Mouse (Mus musculus): ENCODE data around the gene Chrm3. TPM values are rescaled to one million over a fixed set of nuclear protein-coding genes. Genes with fewer than 3 reads are reported as not detected.

The Chrm3 gene
- polyA plus RNA-seq, 1 experiment = 2.6 TPM

- no peaks in the 10 kb centered on the region for H3K27me3 ChIP-seq (ENCODE audit: control insufficient read depth, insufficient read depth, low read length)
- WGBS = 91% methylated on average over 4 of the region's 4 CpGs
- H3K36me3 ChIP-seq (ENCODE audit: control insufficient read depth, insufficient read depth, low read length) = no peaks in the 10 kb centered on the region
- no peaks in the 10 kb centered on the region for H3K4me1 ChIP-seq (ENCODE audit: control insufficient read depth, insufficient read depth, insufficient read length, low read length)
- H3K27ac ChIP-seq (ENCODE audit: insufficient read depth, low read depth, low read length) = no peak overlapping the region
- H3K4me3 ChIP-seq (ENCODE audit: low read depth, low read length) = no peak overlapping the region
- TF ChIP-seq POLR2A (IDR thresholded peaks at IDR 0.05; ENCODE audit: low read depth, low read length) (no peak), CTCF (IDR thresholded peaks at IDR 0.05; ENCODE audit: extremely low read depth, insufficient read length, insufficient replicate concordance, low read depth, low read length) (no peak)
Measured at GRCm38 (mm10) chr13:9949091-9949490, 411.6 kb downstream of the Chrm3 start.

- no peaks in the 10 kb centered on the region for H3K4me1 ChIP-seq (ENCODE audit: control insufficient read depth, insufficient read depth, insufficient read length, low read length)
- WGBS = 54% methylated on average over 1 of the region's 1 CpGs
- no peak overlapping the region for H3K27ac ChIP-seq (ENCODE audit: insufficient read depth, low read depth, low read length)
- no peak overlapping the region for H3K4me3 ChIP-seq (ENCODE audit: low read depth, low read length)
- H3K27me3 ChIP-seq (ENCODE audit: control insufficient read depth, insufficient read depth, low read length) = no peaks in the 10 kb centered on the region; the same call in 1 of the 2 replicates
- no peaks in the 10 kb centered on the region for H3K36me3 ChIP-seq (ENCODE audit: control insufficient read depth, insufficient read depth, low read length)
- TF ChIP-seq CTCF (IDR thresholded peaks at IDR 0.05; ENCODE audit: extremely low read depth, insufficient read length, insufficient replicate concordance, low read depth, low read length) = no peak
- no peak for TF ChIP-seq POLR2A (IDR thresholded peaks at IDR 0.05; ENCODE audit: low read depth, low read length)
Measured at GRCm38 (mm10) chr13:9940186-9940585, 420.5 kb downstream of the Chrm3 start.

- Histone ChIP-seq H3K36me3 (ENCODE audit: control insufficient read depth, insufficient read depth, low read length) (no peaks in the 10 kb centered on the region), H3K27ac (ENCODE audit: insufficient read depth, low read depth, low read length) (no peak overlapping the region), H3K27me3 (ENCODE audit: control insufficient read depth, insufficient read depth, low read length) (no peaks in the 10 kb centered on the region; the same call in 1 of the 2 replicates), H3K4me3 (ENCODE audit: low read depth, low read length) (no peak overlapping the region), H3K4me1 (ENCODE audit: control insufficient read depth, insufficient read depth, insufficient read length, low read length) (no peaks in the 10 kb centered on the region)
- 43% methylated on average over 3 of the region's 3 CpGs for WGBS
- TF ChIP-seq POLR2A (IDR thresholded peaks at IDR 0.05; ENCODE audit: low read depth, low read length) = no peak
- no peak for TF ChIP-seq CTCF (IDR thresholded peaks at IDR 0.05; ENCODE audit: extremely low read depth, insufficient read length, insufficient replicate concordance, low read depth, low read length)
Measured at GRCm38 (mm10) chr13:9938798-9939485, 421.7 kb downstream of the Chrm3 start.

- 33% methylated on average over 4 of the region's 4 CpGs for WGBS
- TF ChIP-seq CTCF (IDR thresholded peaks at IDR 0.05; ENCODE audit: extremely low read depth, insufficient read length, insufficient replicate concordance, low read depth, low read length) (no peak), POLR2A (IDR thresholded peaks at IDR 0.05; ENCODE audit: low read depth, low read length) (no peak)
- no peak overlapping the region for H3K27ac ChIP-seq (ENCODE audit: insufficient read depth, low read depth, low read length)
Measured at GRCm38 (mm10) chr13:9932714-9933113, 427.9 kb downstream of the Chrm3 start.

GRCm38 (mm10) chr13:9930606-9931005 lies 430.0 kb downstream of the Chrm3 start:
- TF ChIP-seq CTCF (IDR thresholded peaks at IDR 0.05; ENCODE audit: extremely low read depth, insufficient read length, insufficient replicate concordance, low read depth, low read length) = no peak
- no peak for TF ChIP-seq POLR2A (IDR thresholded peaks at IDR 0.05; ENCODE audit: low read depth, low read length)
- H3K36me3 ChIP-seq (ENCODE audit: control insufficient read depth, insufficient read depth, low read length) = no peaks in the 10 kb centered on the region
- no peak overlapping the region for H3K27ac ChIP-seq (ENCODE audit: insufficient read depth, low read depth, low read length)
- H3K4me3 ChIP-seq (ENCODE audit: low read depth, low read length) = no peak overlapping the region
- H3K4me1 ChIP-seq (ENCODE audit: control insufficient read depth, insufficient read depth, insufficient read length, low read length) = no peaks in the 10 kb centered on the region
- 82% methylated on average over 1 of the region's 1 CpGs for WGBS
- no peaks in the 10 kb centered on the region for H3K27me3 ChIP-seq (ENCODE audit: control insufficient read depth, insufficient read depth, low read length)

More at GRCm38 (mm10) chr13:9932714-9933113, 427.9 kb downstream of the Chrm3 start:
- Histone ChIP-seq H3K4me3 (ENCODE audit: low read depth, low read length) (no peak overlapping the region), H3K36me3 (ENCODE audit: control insufficient read depth, insufficient read depth, low read length) (no peaks in the 10 kb centered on the region), H3K27me3 (ENCODE audit: control insufficient read depth, insufficient read depth, low read length) (no peaks in the 10 kb centered on the region; the same call in 1 of the 2 replicates), H3K4me1 (ENCODE audit: control insufficient read depth, insufficient read depth, insufficient read length, low read length) (no peaks in the 10 kb centered on the region)

- 72% methylated on average over 2 of the region's 2 CpGs for WGBS
- Histone ChIP-seq H3K4me1 (ENCODE audit: control insufficient read depth, insufficient read depth, insufficient read length, low read length) (no peaks in the 10 kb centered on the region), H3K36me3 (ENCODE audit: control insufficient read depth, insufficient read depth, low read length) (no peaks in the 10 kb centered on the region), H3K27ac (ENCODE audit: insufficient read depth, low read depth, low read length) (no peak overlapping the region), H3K27me3 (ENCODE audit: control insufficient read depth, insufficient read depth, low read length) (no peaks in the 10 kb centered on the region), H3K4me3 (ENCODE audit: low read depth, low read length) (no peak overlapping the region)
- TF ChIP-seq POLR2A (IDR thresholded peaks at IDR 0.05; ENCODE audit: low read depth, low read length) = no peak
- no peak for TF ChIP-seq CTCF (IDR thresholded peaks at IDR 0.05; ENCODE audit: extremely low read depth, insufficient read length, insufficient replicate concordance, low read depth, low read length)
Measured at GRCm38 (mm10) chr13:9929978-9930377, 430.7 kb downstream of the Chrm3 start.

- TF ChIP-seq CTCF (IDR thresholded peaks at IDR 0.05; ENCODE audit: extremely low read depth, insufficient read length, insufficient replicate concordance, low read depth, low read length) (no peak), POLR2A (IDR thresholded peaks at IDR 0.05; ENCODE audit: low read depth, low read length) (no peak)
- Histone ChIP-seq H3K27me3 (ENCODE audit: control insufficient read depth, insufficient read depth, low read length) (no peaks in the 10 kb centered on the region), H3K27ac (ENCODE audit: insufficient read depth, low read depth, low read length) (no peak overlapping the region), H3K4me1 (ENCODE audit: control insufficient read depth, insufficient read depth, insufficient read length, low read length) (no peaks in the 10 kb centered on the region), H3K36me3 (ENCODE audit: control insufficient read depth, insufficient read depth, low read length) (no peaks in the 10 kb centered on the region), H3K4me3 (ENCODE audit: low read depth, low read length) (no peak overlapping the region)
- WGBS = 53% methylated on average over 1 of the region's 1 CpGs
Measured at GRCm38 (mm10) chr13:9921150-9921549, 439.5 kb downstream of the Chrm3 start.

Data from small intestine, adult 2 months (tissue).